Mouse (Mus musculus) megakaryocyte progenitor cell, adult 5-6 weeks (primary cell): Measurements from ENCODE around the gene Gpatch8. TPM values are rescaled to one million over a fixed set of nuclear protein-coding genes. Genes with fewer than 3 reads are reported as not detected.
A peak's percentile ranks its signal among the peaks of the same experiment; 100 is the strongest.

Experiments used
- ATAC-seq: replicated peaks from 2 replicates; pipeline ENCODE4 v1.8.0; 2016; ENCODE audit warnings: mild to moderate bottlenecking, moderate TSS enrichment, inconsistent platforms; ENCODE audit not compliant: poor library complexity
- total RNA-seq, 2 experiments: library from RNA; stranded (forward) in 1 of 2; stranded (reverse) in 1 of 2; fragments of 157-497, 149-512 nt in 1 of 2; fragments of 200-1000 nt in 1 of 2; gene quantifications; 2 replicates each; pipeline versions ENCODE4 v1.2.3 to v1.2.4; 2015 to 2017

Gpatch8 gene
- total RNA-seq, 2 experiments from 2014 or later: 17.4 to 24.4 TPM

GRCm38 (mm10) chr11:102436471-102436790, 119.8 kb downstream of the Gpatch8 start:
- ATAC-seq: no peak

- no peak for ATAC-seq
Measured at GRCm38 (mm10) chr11:102435754-102436470, 120.3 kb downstream of the Gpatch8 start.

GRCm38 (mm10) chr11:102434816-102435705, 121.1 kb downstream of the Gpatch8 start:
- ATAC-seq: no peak

GRCm38 (mm10) chr11:102434406-102434805, 121.8 kb downstream of the Gpatch8 start:
- peak; percentile 47 for ATAC-seq

GRCm38 (mm10) chr11:102433866-102434265, 122.3 kb downstream of the Gpatch8 start:
- no peak for ATAC-seq

GRCm38 (mm10) chr11:102432896-102433295, 123.3 kb downstream of the Gpatch8 start:
- ATAC-seq: no peak

- ATAC-seq: peak; percentile 40
Measured at GRCm38 (mm10) chr11:102432115-102432843, 123.9 kb downstream of the Gpatch8 start.

- no peak for ATAC-seq
Measured at GRCm38 (mm10) chr11:102431728-102432114, 124.5 kb downstream of the Gpatch8 start.

- ATAC-seq: peak; percentile 40
Measured at GRCm38 (mm10) chr11:102431018-102431645, 125.1 kb downstream of the Gpatch8 start.

- ATAC-seq: peak; percentile 63
Measured at GRCm38 (mm10) chr11:102430121-102431017, 125.8 kb downstream of the Gpatch8 start, which contains the start of gene Grn. Gene Grn, plus strand, starts transcription at chr11:102430315.

- ATAC-seq: no peak; the same call in 1 of the 2 replicates
Measured at GRCm38 (mm10) chr11:102429551-102429950, 126.6 kb downstream of the Gpatch8 start.

- no peak; the same call in 1 of the 2 replicates for ATAC-seq
Measured at GRCm38 (mm10) chr11:102428981-102429540, 127.1 kb downstream of the Gpatch8 start.

Other genes with a start within 250 kb of the Gpatch8 start
- gene Ubtf, start 236.7 kb downstream of the Gpatch8 start, total RNA-seq (2015): 31.7 and 34.1 TPM in 2 replicates
- 131 and 155 TPM in 2 replicates for gene Ubtf, start 236.7 kb downstream of the Gpatch8 start, total RNA-seq (2017)
- 1.1 and 2.0 TPM in 2 replicates for gene Slc4a1, start 190.2 kb downstream of the Gpatch8 start, total RNA-seq (2015)
- 0.61 and 0.62 TPM in 2 replicates for gene Slc4a1, start 190.2 kb downstream of the Gpatch8 start, total RNA-seq (2017)
- not detected in 2 replicates for gene Rundc3a, start 163.0 kb downstream of the Gpatch8 start, total RNA-seq (2015)
- not detected in 2 replicates for gene Rundc3a, start 163.0 kb downstream of the Gpatch8 start, total RNA-seq (2017)
- gene Slc25a39, start 148.4 kb downstream of the Gpatch8 start, total RNA-seq (2015): 95.5 and 124 TPM in 2 replicates
- 48.7 and 52.7 TPM in 2 replicates for gene Slc25a39, start 148.4 kb downstream of the Gpatch8 start, total RNA-seq (2017)
- 119 and 136 TPM in 2 replicates for gene Grn, start 126.1 kb downstream of the Gpatch8 start, total RNA-seq (2015)
- 44.0 and 45.4 TPM in 2 replicates for gene Grn, start 126.1 kb downstream of the Gpatch8 start, total RNA-seq (2017)
- gene Fam171a2, start 108.7 kb downstream of the Gpatch8 start, total RNA-seq (2015): 0.05 and 0.07 TPM in 2 replicates
- gene Fam171a2, start 108.7 kb downstream of the Gpatch8 start, total RNA-seq (2017): 0.04 and 0.24 TPM in 2 replicates
- gene Itga2b, start 86.3 kb downstream of the Gpatch8 start, total RNA-seq (2015): 5.3 and 6.4 TPM in 2 replicates
- 14.2 and 22.3 TPM in 2 replicates for gene Itga2b, start 86.3 kb downstream of the Gpatch8 start, total RNA-seq (2017)
- gene Gm11627, start 23.1 kb upstream of the Gpatch8 start, total RNA-seq (2015): not detected in 2 replicates
- gene Gm11627, start 23.1 kb upstream of the Gpatch8 start, total RNA-seq (2017): not detected in 2 replicates
- not detected in 2 replicates for gene Fzd2, start 48.0 kb upstream of the Gpatch8 start, total RNA-seq (2015)
- not detected in 2 replicates for gene Fzd2, start 48.0 kb upstream of the Gpatch8 start, total RNA-seq (2017)
- not detected in 2 replicates for gene Meioc, start 107.3 kb upstream of the Gpatch8 start, total RNA-seq (2015)
- not detected in 2 replicates for gene Meioc, start 107.3 kb upstream of the Gpatch8 start, total RNA-seq (2017)
- gene Ccdc43, start 141.4 kb upstream of the Gpatch8 start, total RNA-seq (2015): 25.5 and 28.9 TPM in 2 replicates
- 36.1 and 41.9 TPM in 2 replicates for gene Ccdc43, start 141.4 kb upstream of the Gpatch8 start, total RNA-seq (2017)
- gene Adam11, start 205.0 kb upstream of the Gpatch8 start, total RNA-seq (2015): 0.17 and 2.9 TPM in 2 replicates
- 0.44 TPM in 1 of 2 replicates, not detected in the other for gene Adam11, start 205.0 kb upstream of the Gpatch8 start, total RNA-seq (2017)